Mouse (Mus musculus): ENCODE measurements around the gene Dock2. TPM values are rescaled to one million over a fixed set of nuclear protein-coding genes. Genes with fewer than 3 reads are reported as not detected.

The Dock2 gene
- polyA plus RNA-seq, 1 experiment from 2014 or later = 0.52 TPM

Other genes starting within 250 kb of the Dock2 start
- gene Spdl1, start 49.7 kb upstream of the Dock2 start, polyA plus RNA-seq (2016; fragmentation: Nextera tagmentation; extraction: Ambion mirVana) = 22.5 and 28.1 TPM in 2 replicates

All from hindbrain, embryonic 10.5 days (tissue).